Mouse (Mus musculus) heart, postnatal 14 days (tissue): ENCODE data around the gene Sspo. TPM values are rescaled to one million over a fixed set of nuclear protein-coding genes. Genes with fewer than 3 reads are reported as not detected.

Experiments
- DNase-seq, 2 experiments: peaks; one replicate each; pipeline ENCODE4 v3.0.0; 2021 to 2022
- intact Hi-C: fragments of 180-260 bp; cut with DNase I; formaldehyde crosslinking; loops from one replicate; pipeline ENCODE4 v1.15.1; 2025
- long read RNA-seq, 2 experiments: library from polyadenylated mRNA; stranded (forward); transcript quantifications; one replicate each; pipeline ENCODE4 v2.0.0; 2021
- total RNA-seq, 2 experiments: library from RNA; stranded (reverse); gene quantifications; 2 replicates each; pipeline ENCODE4 v1.2.3; 2021

Sspo gene
- under 1 TPM; 0.43 to 0.51 TPM for total RNA-seq
- long read RNA-seq, experiment 1: 0 reads
- long read RNA-seq, experiment 2, partial matches to known transcripts: 0 of 1 reads
- long read RNA-seq, experiment 2, other reads (novel, unspliced or antisense): 1 of 1 reads

GRCm38 (mm10) chr6:48447929-48448328 lies at the start of gene Sspo:
Sspo (plus strand) TSS chr6:48448229.
- no peak for DNase-seq
- intact Hi-C loops: loop anchor here (5.0 to 10.0 kb wide), 2 partner anchors 54 to 297 kb away; partner anchors contain the start of gene Gimap5

- no peak for DNase-seq
- intact Hi-C loops: loop anchor here (5.0 kb wide), 2 partner anchors 102 to 223 kb away; no protein-coding TSS in a partner anchor
These were observed 48.1 kb upstream of the Sspo start for GRCm38 (mm10) chr6:48399906-48400305.

- no peak for DNase-seq
- intact Hi-C loops: no loop called here
These were observed 44.0 kb upstream of the Sspo start for GRCm38 (mm10) chr6:48404071-48404470.

- intact Hi-C loops: no loop called here
- no peak for DNase-seq
These were observed 38.2 kb upstream of the Sspo start for GRCm38 (mm10) chr6:48409726-48410343.

GRCm38 (mm10) chr6:48410551-48410950 lies 37.5 kb upstream of the Sspo start:
- DNase-seq: no peak
- intact Hi-C loops: no loop called here

- DNase-seq: no peak
- intact Hi-C loops: no loop called here
These were observed 36.6 kb upstream of the Sspo start for GRCm38 (mm10) chr6:48411193-48412092.

- intact Hi-C loops: no loop called here
- DNase-seq: no peak
These were observed 35.9 kb upstream of the Sspo start for GRCm38 (mm10) chr6:48412147-48412546.

- no peak for DNase-seq
These were observed 35.4 kb upstream of the Sspo start for GRCm38 (mm10) chr6:48412662-48413061.

GRCm38 (mm10) chr6:48413081-48413480 lies 34.9 kb upstream of the Sspo start:
- DNase-seq: no peak
- intact Hi-C loops: no loop called here

More at GRCm38 (mm10) chr6:48412662-48413061, 35.4 kb upstream of the Sspo start:
- intact Hi-C loops: no loop called here

GRCm38 (mm10) chr6:48414886-48415285 lies 33.1 kb upstream of the Sspo start:
- intact Hi-C loops: no loop called here
- no peak for DNase-seq

GRCm38 (mm10) chr6:48415636-48416035 lies 32.4 kb upstream of the Sspo start:
- DNase-seq: no peak
- intact Hi-C loops: no loop called here

GRCm38 (mm10) chr6:48416486-48416885 lies 31.5 kb upstream of the Sspo start:
- intact Hi-C loops: no loop called here
- DNase-seq: no peak

- intact Hi-C loops: no loop called here
- DNase-seq: no peak
These were observed 27.4 kb upstream of the Sspo start for GRCm38 (mm10) chr6:48420647-48421046.

GRCm38 (mm10) chr6:48423336-48423735 lies 24.7 kb upstream of the Sspo start:
- intact Hi-C loops: no loop called here
- DNase-seq: no peak

- intact Hi-C loops: no loop called here
- DNase-seq: no peak
These were observed 24.0 kb upstream of the Sspo start for GRCm38 (mm10) chr6:48424074-48424473.

GRCm38 (mm10) chr6:48426956-48427355 lies 21.1 kb upstream of the Sspo start:
- DNase-seq: no peak
- intact Hi-C loops: no loop called here

- intact Hi-C loops: no loop called here
These were observed 19.1 kb upstream of the Sspo start for GRCm38 (mm10) chr6:48428769-48429557.

GRCm38 (mm10) chr6:48430748-48431147 lies 17.3 kb upstream of the Sspo start:
- no peak for DNase-seq
- intact Hi-C loops: no loop called here

More at GRCm38 (mm10) chr6:48428769-48429557, 19.1 kb upstream of the Sspo start:
- no peak for DNase-seq

GRCm38 (mm10) chr6:48432893-48433816 lies 14.9 kb upstream of the Sspo start:
- DNase-seq: no peak
- intact Hi-C loops: no loop called here
